Mouse (Mus musculus) kidney, adult 18-20 months (tissue): ENCODE measurements at regions not wholly inside any gene's neighbourhood (a gene's known extent, or its start where the extent isn't known, plus 50 kb on each side); places are given as distances from the start of the nearest gene placed in this dataset.

ENCODE experiments used
- DNase-seq: peaks from one replicate; pipeline ENCODE4 v3.0.0; 2021

DNA sequence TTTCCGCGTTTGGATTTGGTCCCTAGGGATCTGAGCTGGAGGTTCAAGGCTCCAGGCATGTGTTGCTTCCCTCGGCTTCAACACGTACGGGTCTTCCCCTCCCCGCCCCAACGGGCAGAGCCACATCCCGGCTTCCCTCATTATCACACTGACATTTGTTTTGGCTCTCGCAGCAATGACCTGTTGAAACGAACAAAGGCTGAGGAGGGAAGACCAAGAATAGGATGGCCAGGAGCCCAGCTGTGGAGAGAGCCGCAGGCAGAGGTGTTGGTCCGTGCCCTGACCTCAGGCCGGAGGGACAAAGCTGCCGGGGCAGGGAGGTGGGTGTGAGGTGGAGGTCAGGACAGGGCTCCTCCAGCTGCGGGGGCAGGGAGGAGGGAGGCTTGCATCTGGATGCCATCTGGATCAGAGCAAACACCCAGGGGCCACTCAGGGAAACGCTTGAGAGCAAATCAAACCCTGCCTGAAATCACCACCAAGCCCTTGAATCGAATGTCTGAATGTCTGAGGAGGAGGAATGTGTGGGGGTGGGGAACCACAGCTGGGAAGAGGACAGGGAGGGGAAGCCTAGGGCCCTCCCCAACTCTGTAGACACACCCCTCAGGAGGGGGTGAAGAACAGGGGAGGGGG lies 145.6 kb downstream of the Vegfa start:
- peak; percentile 54 for DNase-seq

DNA sequence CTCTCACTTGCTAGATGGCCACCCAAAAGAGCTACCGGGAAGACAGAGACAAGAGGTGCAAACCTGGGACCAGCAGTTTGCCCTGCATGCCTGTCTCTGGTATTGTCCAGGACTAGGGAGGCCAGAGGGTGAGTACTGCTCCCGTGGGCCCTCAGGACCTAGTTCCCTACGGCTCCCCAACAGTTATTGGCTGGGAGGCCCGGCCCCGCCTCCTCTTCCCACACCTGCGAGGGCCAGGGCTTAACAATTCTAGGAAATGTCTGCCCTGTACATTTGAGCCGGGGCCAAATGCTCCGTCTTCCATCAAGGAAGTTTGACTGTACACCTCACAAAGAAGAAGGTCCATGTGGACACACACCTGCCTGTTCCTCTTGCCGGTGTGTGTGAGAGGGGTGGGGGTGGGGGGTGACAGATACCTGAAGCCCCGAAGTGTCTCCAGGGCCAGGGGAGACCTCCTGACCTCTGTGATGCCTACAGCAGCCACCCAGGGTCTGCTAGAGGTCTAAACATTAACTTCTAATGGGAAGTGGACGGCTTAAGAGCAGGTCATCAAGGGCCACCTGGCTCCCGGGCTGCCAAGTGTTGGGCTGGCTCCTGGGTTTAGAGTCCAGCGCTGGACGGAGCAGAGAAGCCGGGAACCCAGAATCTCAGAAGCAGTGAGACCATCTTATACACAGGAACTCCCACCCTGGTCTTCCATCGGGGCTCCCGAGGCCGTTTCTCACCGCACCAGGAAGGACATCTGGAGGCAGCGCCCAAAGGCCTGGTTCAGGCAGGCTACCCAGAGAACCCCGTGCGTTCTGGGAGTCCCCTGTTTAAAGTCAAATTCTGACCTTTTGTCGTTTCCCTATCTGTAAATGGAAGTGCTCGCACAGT lies 146.5 kb downstream of the Vegfa start:
- DNase-seq = peak; percentile 90

DNA sequence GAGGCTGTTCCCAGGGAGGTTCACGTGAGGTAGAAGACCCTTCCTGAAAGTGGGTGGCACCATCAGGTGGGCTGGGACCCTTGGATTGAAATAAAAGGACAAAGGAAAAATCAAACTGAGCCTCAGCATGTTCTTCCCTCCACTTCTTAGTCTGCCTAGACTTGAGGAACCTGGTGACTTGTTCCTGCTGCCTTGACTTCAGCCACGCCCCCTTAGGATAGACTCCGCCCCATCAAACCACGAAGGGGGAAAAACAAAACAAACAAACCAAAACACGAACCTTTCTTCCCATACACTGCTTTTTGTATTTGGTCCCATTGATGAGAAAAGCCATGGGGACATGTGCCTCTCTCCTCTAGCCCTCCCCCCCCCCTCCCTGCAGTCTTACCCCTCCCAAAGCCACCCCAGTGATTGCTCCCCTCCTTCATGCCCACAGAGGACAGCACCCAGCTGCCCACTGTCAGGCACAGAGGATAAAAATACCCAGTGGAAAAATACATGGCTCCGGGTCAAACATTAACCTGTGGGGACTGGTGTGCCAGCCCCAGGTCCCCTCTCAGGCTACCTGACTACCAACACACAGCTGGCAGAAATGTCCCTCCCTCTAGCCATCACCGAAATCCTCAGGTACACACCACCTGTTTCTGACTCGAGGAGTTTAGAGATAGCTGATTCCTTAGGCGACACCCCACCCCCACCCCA lies 148.0 kb downstream of the Vegfa start:
- peak; percentile 76 for DNase-seq

DNA sequence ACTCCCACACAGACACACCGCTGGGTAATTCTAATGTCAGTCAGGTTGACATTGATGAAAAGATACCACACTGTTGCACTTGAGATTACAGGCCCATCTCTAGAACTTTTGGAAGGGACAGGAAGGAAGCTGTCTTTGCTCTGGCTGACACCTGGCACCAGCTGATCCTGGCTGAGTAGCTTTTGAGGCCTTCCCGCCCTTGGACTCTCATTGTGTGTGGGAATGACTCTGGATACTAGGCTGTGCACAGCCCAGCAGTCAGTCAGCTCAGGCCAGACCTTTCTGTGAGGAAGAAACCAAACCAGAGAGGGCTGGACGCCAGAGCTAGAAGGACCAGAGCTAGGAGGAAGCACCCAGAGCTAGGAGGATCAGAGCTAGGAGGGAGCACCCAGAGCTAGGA lies 149.0 kb upstream of the 1600014C23Rik start:
- DNase-seq = no peak

DNA sequence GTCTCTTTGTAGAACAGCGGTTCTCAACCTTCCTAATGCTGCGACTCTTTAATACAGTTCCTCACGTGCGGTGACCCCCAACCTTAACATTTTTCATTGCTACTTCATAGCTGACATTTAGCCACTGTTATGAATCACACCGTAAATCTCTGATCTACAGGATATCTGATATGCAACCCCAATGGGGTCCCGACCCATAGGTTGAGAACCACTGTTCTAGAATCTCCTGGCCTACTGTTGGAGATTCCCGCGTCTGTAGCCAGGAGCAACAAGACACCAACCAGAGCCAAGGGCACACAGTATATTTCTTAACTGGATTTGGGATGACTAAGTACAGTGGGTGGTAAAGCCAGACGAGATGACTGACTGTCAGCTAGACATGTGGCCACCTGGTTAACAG lies 147.6 kb upstream of the 1600014C23Rik start:
- DNase-seq = no peak

DNA sequence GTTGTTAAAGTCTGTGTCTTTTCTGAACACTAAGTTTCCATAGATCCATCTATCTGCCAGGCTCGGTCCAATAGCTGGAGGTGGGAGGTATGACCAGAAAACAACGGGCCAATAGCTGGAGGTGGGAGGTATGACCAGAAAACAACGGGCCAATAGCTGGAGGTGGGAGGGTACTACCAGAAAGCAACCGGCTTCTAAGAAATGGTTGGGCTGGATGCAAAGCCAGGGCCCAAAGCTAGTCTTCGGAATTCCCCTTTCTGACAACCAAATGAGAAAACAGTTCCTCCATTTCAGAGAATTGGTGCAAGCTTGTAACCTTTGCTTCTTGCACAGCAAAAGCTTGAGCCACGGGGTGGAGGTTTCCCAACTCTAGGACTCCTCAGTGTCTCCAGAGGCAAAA lies 147.1 kb upstream of the 1600014C23Rik start:
- no peak for DNase-seq

DNA sequence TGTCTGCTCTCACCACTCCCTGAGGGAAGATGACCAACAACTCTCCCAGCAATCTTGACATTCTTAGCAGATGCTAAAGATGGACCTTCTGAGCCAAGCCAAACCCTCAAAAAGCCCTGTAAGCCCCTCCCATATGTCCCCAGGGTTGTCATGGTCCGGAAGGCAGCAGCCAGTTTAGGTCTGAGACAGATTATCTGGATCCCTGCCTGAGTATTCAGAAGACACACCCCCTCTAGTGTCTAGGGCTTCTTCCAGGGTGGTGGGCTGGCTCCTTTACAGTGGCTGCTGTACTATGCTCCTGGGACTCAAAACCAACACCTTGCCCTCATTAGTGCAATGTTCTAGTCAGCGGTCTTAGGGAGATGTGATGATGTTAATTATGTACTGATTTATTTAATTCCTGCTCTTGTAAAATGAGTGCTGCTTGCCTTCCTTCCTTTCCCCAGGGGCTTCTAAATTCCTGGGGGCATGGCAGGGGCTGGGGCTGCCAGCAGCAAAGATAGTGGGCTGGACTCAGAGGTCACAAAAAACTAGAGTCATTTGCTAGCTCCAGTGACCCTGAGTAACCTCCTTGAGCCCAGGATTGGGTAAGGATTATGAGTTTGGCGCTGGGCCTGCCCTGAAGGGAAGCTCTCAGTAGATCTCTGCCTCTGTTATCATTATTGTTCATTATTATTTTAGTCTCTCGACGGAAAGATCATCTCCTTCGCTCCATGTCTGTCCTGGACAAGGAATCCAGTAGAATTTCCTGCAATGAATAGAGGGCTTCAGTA lies 146.0 kb upstream of the 1600014C23Rik start:
- DNase-seq = peak; percentile 43

DNA sequence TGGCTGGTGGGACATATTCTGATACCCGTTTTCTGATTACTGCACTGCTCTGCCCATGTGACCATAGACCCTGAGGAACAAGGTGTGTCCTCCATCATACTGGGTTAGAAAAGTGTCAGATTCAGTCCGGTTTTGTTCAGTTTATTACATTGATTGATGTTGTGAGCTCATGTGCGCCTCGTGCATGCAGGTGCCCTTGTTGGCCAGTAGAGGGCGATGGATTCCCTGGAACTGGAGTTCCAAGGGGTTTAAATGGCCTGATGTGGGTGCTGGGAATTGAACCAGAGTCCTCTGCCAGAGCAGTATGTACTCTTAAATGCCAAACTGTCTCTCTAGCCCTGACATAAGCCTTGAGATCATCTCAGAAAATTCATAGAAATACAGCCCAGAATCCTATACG lies 144.8 kb upstream of the 1600014C23Rik start:
- DNase-seq = no peak

DNA sequence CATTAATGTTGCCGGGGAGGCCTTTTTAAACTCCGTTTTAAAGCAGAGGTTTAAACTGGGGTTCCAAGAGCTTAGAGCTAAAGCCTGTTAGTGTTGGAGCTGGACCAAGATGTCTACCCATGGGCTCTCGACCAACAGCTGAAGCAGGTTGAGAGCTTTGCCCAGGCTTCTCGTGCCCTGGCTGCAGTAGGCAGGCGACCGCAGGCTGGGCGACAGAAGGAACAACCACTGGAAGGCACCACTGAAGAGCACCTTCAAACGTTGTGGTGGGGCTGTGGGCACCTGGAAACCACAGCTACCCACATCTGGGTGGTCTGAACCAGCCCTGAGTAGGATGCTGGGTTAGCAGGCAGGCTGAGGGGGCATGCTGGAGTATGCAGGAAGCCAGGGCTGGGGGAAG lies 141.7 kb upstream of the 1600014C23Rik start:
- DNase-seq = no peak

DNA sequence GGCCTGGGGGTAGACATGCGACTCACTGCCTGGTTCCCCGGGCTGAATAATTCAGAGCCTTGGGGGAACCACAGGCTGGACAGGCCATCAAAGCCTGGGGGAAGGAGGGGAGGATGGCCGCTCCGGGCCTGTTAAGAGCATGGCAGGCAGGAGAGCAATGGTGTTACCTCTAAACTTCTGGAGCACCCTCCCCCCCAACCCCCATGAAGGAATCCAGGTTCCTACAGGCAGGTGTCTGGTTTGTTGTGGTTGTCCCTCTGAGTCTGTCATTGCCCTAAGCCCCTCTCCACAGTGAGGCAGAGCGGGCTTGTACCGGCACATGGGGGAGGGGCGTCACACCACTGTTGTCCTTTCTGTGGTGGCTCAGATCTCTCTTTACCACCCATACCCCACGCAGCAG lies 140.4 kb upstream of the 1600014C23Rik start:
- no peak for DNase-seq

DNA sequence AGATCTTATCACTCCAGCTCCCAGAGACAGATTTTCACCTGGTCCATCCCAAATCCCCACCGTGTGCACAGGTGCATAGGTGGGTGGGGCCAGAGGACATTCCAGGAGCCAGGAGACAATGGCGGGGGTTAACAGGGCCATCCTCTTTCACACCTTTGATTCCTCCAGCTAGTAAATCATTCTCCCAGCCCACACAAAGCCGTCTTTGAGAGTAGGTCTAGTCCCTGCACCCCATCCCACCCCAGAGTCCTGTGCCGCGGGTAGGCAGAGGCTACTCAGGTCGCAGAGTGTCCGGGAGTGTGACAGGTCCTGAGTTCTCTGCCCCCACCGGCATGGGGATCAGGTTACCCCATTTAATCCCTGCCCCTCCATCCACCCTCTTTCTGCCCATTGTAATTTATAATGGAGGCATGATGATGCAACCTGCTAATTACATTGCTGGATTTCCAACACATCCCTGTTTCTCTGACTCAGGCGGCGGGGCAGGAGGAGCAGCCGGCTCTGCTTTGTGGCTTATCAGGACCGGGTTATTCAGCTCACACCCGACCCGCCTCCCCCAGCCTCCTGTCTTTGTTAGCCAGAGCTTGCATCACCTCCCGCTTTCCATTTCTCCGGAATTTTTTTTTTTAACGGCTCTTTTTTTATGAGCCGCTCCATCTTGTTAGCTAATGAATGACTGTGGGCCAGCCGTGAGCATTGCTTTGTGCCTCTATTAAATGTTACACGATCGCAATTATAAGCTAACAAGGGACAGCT lies 139.7 kb upstream of the 1600014C23Rik start:
- DNase-seq = peak; percentile 31

DNA sequence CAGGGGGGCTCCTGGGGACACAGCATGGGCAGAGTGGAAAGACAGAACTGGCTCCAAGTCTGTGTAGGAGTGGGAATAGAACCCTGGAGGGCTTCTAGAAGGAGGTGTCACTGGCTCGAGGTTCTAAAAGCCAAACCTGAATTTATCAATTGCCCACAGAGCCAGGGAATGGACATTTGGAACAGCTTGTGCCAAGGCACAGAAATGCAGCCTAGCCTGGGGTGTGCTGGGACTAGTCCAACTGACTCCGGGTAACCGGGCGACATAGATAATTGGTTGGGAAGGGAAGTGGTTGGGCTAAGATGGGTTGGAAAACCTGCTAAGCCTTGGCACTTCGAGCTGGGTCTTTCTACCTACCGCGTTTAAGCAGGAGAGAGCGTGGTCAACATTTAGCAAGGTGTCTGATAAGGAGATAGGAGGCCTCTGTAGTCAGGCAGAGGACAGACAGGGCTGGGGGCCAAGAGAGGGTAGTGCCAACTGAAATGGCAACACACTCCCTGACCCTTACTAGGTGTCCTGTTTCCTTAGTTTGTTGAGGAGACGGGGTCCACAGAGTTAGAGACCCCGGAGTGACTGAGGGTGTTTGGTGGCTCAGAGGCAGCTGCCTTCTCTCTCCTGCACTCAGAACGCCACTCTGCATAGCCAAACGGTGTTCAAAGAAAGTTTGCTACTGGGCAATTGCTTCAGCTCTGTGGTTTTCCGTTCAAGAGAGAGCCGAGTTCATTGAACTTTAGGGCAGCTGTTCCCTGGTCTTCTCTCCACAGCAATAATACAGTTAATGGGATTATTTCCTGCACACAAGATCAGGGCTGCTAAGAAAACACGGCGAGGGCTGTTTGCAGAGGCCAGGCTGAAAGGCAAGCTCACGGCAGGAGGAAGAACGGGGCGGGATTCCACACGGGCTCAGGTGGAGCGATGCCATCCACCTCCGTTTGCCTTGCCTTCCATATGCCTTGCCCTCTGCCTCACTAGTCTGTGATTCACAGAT lies 138.3 kb upstream of the 1600014C23Rik start:
- peak; percentile 59 for DNase-seq

DNA sequence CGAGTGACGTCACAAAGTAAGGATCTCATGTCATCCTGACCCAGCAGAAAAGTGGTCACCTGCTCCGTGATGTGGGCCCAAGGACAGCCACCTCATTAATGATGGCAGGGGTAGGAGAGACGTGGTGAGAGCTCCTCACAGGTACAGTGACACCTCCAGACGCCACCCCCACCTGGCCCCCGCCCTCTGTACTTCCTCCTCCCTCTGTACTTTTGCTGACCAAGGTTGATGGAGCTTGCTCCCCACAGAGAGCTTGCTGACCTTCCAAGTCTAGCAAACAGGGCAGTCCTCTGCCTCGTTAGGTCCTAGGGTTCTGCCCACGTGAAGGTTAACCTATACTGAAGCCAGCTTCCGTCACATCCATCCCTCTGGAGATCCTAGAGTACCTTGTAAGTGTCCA lies 137.4 kb upstream of the 1600014C23Rik start:
- DNase-seq = no peak

DNA sequence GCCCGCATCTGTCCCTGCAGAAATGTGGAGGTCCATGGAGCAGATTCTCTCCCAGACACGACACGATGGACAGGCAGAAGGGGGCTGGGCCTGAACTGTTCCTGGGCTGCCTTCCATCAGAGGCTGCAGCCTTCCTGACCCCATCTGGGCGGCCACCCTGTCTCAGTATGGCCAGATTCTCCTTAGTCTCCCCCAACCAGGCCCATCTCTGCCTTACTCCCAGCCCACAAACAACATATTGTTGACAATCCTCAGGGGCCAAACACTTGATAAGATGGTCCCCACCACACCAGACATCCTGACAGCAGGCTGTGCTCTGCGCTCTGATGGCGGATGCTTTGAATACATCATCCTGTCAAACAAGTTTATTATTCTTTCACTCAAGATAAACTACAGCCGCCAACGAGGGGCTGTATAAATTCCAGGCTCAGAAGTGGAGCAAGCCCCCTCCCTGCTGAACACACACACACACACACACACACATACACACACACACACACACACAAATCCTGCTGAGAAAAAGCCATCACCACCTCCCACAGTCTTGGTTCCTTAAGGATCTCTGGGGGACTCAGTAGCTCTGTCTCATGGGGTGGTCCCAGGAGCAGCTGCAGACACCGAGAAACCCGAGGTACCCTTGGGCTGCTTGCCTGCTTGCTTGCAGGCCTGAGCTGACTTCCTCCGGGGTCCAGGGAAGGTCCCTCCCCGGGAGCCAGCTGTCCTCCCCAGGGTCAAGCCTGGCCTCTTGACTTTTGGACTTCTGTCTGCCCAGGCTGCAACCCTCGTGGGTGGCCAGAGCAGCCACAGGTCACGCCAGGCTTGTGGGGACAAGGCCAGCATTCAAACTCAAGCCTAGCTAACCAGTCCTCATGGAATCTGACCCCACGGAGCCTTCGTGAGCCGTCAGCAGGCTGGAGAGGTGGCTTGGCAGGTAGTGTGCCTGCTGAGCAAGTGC lies 135.6 kb upstream of the 1600014C23Rik start:
- DNase-seq = peak; percentile 75

DNA sequence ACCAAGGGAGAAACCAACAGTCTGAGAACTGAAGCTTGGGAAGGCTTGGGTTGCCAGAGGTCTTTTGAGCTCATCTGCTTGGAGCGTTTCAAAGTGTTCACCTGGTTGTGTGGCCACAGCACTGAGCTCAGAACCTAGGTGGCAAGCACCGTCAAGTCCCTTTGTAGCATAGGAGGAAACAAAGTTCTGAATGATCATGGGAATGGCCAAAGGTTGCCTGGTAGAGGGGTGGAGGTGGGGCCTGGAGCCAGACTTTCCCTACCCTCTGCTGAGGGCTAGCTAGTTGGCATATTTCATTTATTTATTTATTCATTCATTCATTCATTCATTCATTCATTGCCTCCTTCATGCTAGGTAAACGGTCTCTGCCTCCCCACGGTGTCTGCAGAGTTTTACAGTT lies 134.9 kb upstream of the 1600014C23Rik start:
- DNase-seq = peak; percentile 46

DNA sequence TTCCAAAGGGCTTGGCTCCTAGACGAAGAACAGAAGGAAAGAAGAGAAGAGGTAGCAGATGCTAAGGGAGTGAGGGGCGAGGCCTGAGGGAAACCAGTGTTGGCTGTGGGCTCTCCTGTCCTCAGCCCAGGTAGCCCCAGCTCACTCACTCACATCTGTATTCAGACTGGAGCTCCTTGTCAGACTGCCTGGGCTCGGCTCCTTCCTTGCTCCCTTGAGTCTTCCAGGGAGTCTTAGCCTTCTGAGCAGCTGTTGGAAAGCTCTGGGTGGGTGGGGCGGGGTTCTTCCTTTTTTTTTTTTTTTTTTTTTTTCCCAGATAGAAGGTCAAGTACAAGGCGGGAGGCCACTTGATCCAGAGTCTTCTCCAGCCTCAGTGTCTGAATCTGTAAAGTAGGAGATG lies 134.1 kb upstream of the 1600014C23Rik start:
- no peak for DNase-seq

DNA sequence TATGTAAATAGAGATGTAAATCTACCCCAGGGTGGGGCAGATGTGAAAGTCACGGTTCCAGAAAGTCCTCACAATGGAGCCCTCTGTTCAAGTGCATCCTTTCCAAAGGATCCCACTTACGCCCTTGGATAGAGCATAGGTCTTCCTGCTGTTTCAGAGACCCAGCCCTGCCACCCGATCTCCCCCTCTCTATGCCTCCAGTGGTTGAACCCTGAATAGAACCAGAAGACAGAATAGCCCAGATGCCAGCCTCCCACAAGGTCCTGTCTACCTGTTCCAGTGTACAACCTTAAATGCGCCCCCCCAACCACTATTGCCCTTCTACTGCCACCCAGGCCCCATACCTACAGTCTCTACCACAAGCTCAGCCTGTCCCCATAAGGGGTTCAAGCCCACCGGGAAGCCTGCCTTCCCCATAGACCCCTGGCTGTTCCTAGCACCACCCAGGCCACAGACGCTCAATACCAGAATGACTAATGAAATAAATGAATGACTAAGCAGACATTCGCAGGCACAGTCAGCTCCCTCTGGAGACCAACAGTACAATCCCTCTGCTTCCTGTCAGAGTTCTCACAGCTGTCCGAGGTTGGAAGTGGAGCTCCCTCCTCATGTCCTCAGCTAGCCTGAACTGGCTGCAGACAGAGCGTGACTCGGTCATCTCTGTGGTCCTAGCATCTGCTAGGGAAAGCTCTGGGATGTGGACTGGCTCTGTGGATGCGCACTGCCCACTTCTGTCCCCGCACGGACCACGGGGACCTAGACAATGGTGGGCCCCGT lies 133.4 kb upstream of the 1600014C23Rik start:
- DNase-seq = no peak

DNA sequence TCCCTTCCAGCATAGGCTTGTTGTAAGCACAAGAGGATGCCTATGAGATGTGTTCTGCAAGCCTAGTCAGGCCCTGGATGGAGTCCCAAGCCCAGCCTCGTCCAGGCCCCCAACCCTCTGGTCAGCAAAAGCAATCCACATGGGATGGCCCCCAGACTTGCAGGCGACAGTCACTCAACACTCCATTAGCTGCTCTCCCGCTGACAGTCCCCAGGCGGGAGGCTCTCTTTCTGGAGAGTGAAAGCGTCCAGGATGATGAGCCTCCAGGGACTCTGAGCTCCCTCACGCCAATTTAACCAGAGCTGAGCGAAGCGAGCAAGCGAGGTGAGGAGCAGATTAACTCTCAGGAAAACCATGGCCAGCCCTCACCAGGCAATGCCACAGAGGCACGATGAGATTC lies 132.7 kb upstream of the 1600014C23Rik start:
- no peak for DNase-seq

DNA sequence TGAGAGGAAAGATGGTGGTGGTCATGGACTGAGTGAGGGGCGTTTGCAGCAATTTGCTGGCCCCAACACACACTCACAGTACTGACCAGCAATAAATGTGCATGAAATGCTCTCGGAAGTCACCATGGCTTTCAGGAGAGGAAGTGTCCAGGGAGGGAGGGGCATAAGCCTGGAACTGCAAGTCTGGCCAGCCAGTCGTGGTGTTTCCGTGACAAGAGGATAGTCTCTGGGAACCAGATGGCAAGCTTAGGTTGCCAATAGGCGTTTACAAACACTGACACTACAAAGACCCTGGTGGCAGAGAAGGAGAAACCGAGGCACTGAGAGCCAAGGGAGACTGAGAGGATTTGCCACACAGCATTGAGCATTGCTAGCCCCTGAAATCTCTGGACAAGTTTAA lies 132.3 kb upstream of the 1600014C23Rik start:
- no peak for DNase-seq
